Mouse (Mus musculus): ENCODE data around the gene Ano6. TPM values are rescaled to one million over a fixed set of nuclear protein-coding genes. Genes with fewer than 3 reads are reported as not detected.

Gene Ano6
- total and polyA plus RNA-seq, 3 experiments = 14.9 to 27.0 (median 18.4) TPM

DNA sequence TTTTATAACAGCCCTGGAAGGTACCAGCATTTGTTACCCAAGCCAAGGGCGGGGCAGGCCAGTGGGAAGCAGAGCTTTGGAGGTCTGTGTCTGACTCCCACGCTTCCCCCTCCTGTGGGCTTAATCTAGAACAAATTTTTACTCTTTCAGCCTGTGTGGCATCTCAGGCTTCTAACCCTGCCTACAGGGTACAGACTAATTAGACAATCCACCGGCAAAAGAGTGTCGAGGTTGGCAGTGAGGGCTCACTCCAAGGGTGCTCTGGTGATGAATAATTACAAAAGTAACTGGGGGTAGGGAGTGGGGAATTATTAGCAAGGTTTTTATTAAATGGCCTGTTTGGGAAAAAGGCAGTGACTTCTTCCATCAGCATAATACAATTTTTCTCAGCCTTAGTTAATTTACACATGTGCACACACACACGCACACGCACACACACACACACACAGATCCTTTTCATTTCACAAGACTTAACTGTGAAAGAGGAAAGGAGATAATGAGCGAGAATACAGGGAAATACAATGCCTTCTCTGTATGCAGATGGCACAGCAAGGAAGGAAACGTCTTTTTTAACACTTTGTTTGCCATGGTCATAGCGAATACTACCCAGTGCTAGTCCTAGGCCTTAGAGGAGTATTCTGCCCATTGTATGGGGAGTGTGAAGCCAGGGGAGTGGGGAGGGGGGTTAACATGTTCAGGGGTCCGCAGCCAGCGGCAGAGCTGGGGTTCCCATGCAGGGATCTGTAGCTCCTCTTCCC is 155.5 kb downstream of the Ano6 start:
- Histone ChIP-seq H3K4me3 (replicated peaks in 1 of 3; ENCODE audit: low read depth in 2 of 3, low read length in 2 of 3, poor library complexity in 1 of 3) (no peak overlapping the region), H3K4me2 (ENCODE audit: insufficient read depth, low read depth, poor library complexity, severe bottlenecking) (no peak overlapping the region), H3K27ac (ENCODE audit: insufficient read depth, low read depth) (no peak overlapping the region), H3K9me3 (replicated peaks; ENCODE audit: low read length) (no peaks in the 10 kb centered on the region), H3K27me3 (replicated peaks) (no peaks in the 10 kb centered on the region), H3K4me1 (ENCODE audit: control insufficient read depth in 1 of 2, insufficient read depth in 2 of 2) (peaks cover 0 to 8% of the 10 kb centered on the region in 2 experiments; a peak in 2 of 4 replicates), H3K36me3 (replicated peaks in 1 of 2; ENCODE audit: control insufficient read depth in 1 of 2, insufficient read depth in 1 of 2, low read length in 1 of 2) (peaks cover 38 to 81% of the 10 kb centered on the region in 2 experiments), H3K9ac (ENCODE audit: insufficient read depth, low read depth) (no peak overlapping the region), H3K79me2 (replicated peaks; ENCODE audit: control insufficient read depth, extremely low read depth, insufficient read depth, poor library complexity, severe bottlenecking) (no peaks in the 10 kb centered on the region)
- dilution Hi-C loops (cut with MboI; ENCODE audit: extremely low pct_ligation_motif_present, extremely low pct_unique_long_range_greater_than_20kb, low sequenced_read_pairs) = no loop called here
- in situ Hi-C loops (cut with MboI; ENCODE audit: low pct_ligation_motif_present, low pct_unique_long_range_greater_than_20kb, low sequenced_read_pairs) = loop anchor here (10.0 kb wide), 1 partner anchor 171 kb away; no protein-coding TSS in a partner anchor
- TF ChIP-seq ZKSCAN1 (IDR thresholded peaks at IDR 0.05; ENCODE audit: borderline replicate concordance, low read depth, low read length) = no peak
- TF ChIP-seq NRF1 (IDR thresholded peaks at IDR 0.05; ENCODE audit: low read depth, low read length) = no peak
- TF ChIP-seq MAZ (IDR thresholded peaks at IDR 0.05; ENCODE audit: low read depth, low read length) = no peak
- no peak for DNase-seq (ENCODE audit: extremely low read depth)

DNA sequence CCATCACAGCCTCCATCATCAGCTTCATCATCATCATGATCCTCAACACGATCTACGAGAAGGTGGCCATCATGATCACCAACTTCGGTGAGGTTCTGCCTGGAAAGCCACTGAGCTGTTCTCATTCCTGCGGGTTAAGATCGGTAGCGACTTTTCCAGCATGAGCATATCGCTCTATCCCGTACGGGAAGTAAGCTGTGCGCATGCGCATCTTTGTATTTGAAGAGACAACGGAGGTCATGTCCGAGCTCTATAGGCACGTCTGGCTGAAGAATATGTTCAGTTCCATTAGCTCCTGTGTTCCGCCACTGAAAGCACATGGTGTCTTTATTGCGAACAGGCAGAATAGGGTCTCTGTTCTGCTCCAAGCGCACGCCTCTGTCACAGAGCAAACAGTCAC is 157.8 kb downstream of the Ano6 start:
- in situ Hi-C loops (cut with MboI; ENCODE audit: low pct_ligation_motif_present, low pct_unique_long_range_greater_than_20kb, low sequenced_read_pairs) (loop anchor here (10.0 kb wide), 1 partner anchor 174 kb away; no protein-coding TSS in a partner anchor), dilution Hi-C loops (cut with MboI; ENCODE audit: extremely low pct_ligation_motif_present, extremely low pct_unique_long_range_greater_than_20kb, low sequenced_read_pairs) (no loop called here)
- no peak for TF ChIP-seq HCFC1 (IDR thresholded peaks at IDR 0.05; ENCODE audit: low read depth, low read length)
- TF ChIP-seq MAZ (IDR thresholded peaks at IDR 0.05; ENCODE audit: low read depth, low read length) = no peak
- TF ChIP-seq ZNF384 (IDR thresholded peaks at IDR 0.05; ENCODE audit: low read depth, low read length) = no peak
- no peak for TF ChIP-seq CHD2 (IDR thresholded peaks at IDR 0.05; ENCODE audit: low read length)
- no peak for TF ChIP-seq E2F4 (IDR thresholded peaks at IDR 0.05; ENCODE audit: insufficient replicate concordance, low read depth, low read length)
- TF ChIP-seq POLR2A (IDR thresholded peaks at IDR 0.05; ENCODE audit: low read depth, low read length) = no peak
- no peak for TF ChIP-seq CTCF (conservative IDR thresholded peaks at IDR 0.05 in 1 of 2, IDR thresholded peaks at IDR 0.05 in 1 of 2; ENCODE audit: low read depth in 2 of 2, low read length in 2 of 2)
- no peak for TF ChIP-seq ZC3H11A (IDR thresholded peaks at IDR 0.05; ENCODE audit: low read depth, low read length)
- TF ChIP-seq USF1 (IDR thresholded peaks at IDR 0.05; ENCODE audit: low read depth, low read length) = no peak
- TF ChIP-seq UBTF (IDR thresholded peaks at IDR 0.05; ENCODE audit: low read depth, low read length) = no peak
- TF ChIP-seq MXI1 (IDR thresholded peaks at IDR 0.05; ENCODE audit: low read depth, low read length) = no peak
- no peak for TF ChIP-seq SIN3A (IDR thresholded peaks at IDR 0.05; ENCODE audit: low read length)
- TF ChIP-seq KAT2A (IDR thresholded peaks at IDR 0.05; ENCODE audit: insufficient replicate concordance, low read length) = no peak

More for the DNA sequence above, 157.8 kb downstream of the Ano6 start:
- H3K79me2 ChIP-seq (replicated peaks; ENCODE audit: control insufficient read depth, extremely low read depth, insufficient read depth, poor library complexity, severe bottlenecking) = no peaks in the 10 kb centered on the region
- H3K27ac ChIP-seq (ENCODE audit: insufficient read depth, low read depth) = no peak overlapping the region
- H3K4me1 ChIP-seq (ENCODE audit: control insufficient read depth in 1 of 2, insufficient read depth in 2 of 2) = peaks cover 0 to 16% of the 10 kb centered on the region in 2 experiments; a peak in 2 of 4 replicates
- DNase-seq (ENCODE audit: extremely low read depth) = no peak
- no peak overlapping the region for H3K4me3 ChIP-seq (replicated peaks in 1 of 3; ENCODE audit: low read depth in 2 of 3, low read length in 2 of 3, poor library complexity in 1 of 3)
- no peak overlapping the region for H3K9ac ChIP-seq (ENCODE audit: insufficient read depth, low read depth)
- H3K4me2 ChIP-seq (ENCODE audit: insufficient read depth, low read depth, poor library complexity, severe bottlenecking) = no peak overlapping the region
- H3K27me3 ChIP-seq (replicated peaks) = no peaks in the 10 kb centered on the region
- H3K36me3 ChIP-seq (replicated peaks in 1 of 2; ENCODE audit: control insufficient read depth in 1 of 2, insufficient read depth in 1 of 2, low read length in 1 of 2) = peaks cover 36 to 82% of the 10 kb centered on the region in 2 experiments
- H3K9me3 ChIP-seq (replicated peaks; ENCODE audit: low read length) = no peaks in the 10 kb centered on the region

All from CH12.LX (cell line).